Mouse (Mus musculus): Measurements from ENCODE around the gene Zfp366.

GRCm38 (mm10) chr13:99219586-99219985 is 35.0 kb downstream of the Zfp366 start:
- TF ChIP-seq POLR2A (IDR thresholded peaks at IDR 0.05; ENCODE audit: extremely low read depth, insufficient read depth, low read length) (no peak), CTCF (IDR thresholded peaks at IDR 0.05; ENCODE audit: extremely low read depth, insufficient read depth, low read length) (no peak)

Measured in cortical plate, adult 2 months (tissue).